Mouse (Mus musculus): Measurements from ENCODE around the gene Dapk1. TPM values are rescaled to one million over a fixed set of nuclear protein-coding genes. Genes with fewer than 3 reads are reported as not detected.

Dapk1 gene
- polyA plus RNA-seq, 1 experiment from 2014 or later: 14.8 TPM

DNA sequence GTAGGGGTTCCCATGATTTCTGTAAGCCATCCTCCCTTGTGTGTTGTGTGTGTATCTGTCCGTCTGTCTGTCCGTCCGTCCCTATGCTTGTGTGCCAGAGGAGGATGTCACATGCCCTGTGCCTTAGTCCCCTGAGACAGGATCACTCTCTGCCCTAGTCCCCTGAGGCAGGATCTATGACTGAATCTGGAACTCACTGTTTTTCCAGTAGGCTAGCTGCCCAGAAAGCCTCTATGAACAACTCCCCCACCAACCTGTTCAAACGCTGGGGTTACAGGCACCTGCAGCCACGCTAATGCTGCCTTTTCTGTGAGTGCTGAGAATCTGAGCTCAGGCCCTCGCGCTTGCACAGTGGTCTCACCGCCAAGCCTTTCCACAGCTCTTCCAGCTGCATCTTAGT, 83.1 kb downstream of the Dapk1 start:
- WGBS: 88% methylated on average over 8 of the region's 8 CpGs
- Histone ChIP-seq H3K27me3 (ENCODE audit: control insufficient read depth, insufficient read depth, low read length) (no peaks in the 10 kb centered on the region), H3K36me3 (ENCODE audit: control insufficient read depth, insufficient read depth, low read length) (no peaks in the 10 kb centered on the region), H3K27ac (replicated peaks; ENCODE audit: low read depth, low read length) (no peak overlapping the region), H3K4me2 (ENCODE audit: low read depth, severe bottlenecking) (no peak overlapping the region), H3K4me3 (ENCODE audit: low read depth, low read length) (no peak overlapping the region), H3K9me3 (ENCODE audit: control insufficient read depth, low read length) (no peaks in the 10 kb centered on the region), H3K9ac (ENCODE audit: low read length) (no peak overlapping the region), H3K4me1 (ENCODE audit: control insufficient read depth, insufficient read depth, low read length) (peaks cover 7% of the 10 kb centered on the region; the same call in 1 of the 2 replicates)
- no peak for ATAC-seq (ENCODE audit: insufficient number of reproducible peaks, low FRiP score, low TSS enrichment, low read depth)
- no peak for DNase-seq (ENCODE audit: low spot score)

DNA sequence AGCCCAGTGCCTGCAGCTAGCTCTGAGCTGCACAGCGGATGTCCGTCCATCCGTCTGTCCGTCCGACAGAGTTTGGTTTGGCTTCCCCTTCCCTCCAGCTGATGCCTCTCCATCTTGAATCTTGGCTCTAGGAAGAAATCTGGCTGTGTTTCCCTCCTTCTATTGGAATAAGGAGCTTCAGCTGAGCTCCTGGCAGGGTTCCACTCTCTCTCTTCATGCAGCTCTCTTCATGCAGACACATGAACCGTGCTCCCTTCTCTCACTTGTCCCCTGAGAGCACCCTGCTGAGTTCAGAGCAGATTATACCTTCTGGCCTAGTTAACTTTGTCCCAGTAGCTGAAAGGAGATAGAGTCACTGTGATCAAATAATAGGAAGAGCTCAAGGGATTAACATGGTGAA, 83.5 kb downstream of the Dapk1 start:
- no peak overlapping the region for H3K9ac ChIP-seq (ENCODE audit: low read length)
- DNase-seq (ENCODE audit: low spot score) (no peak), ATAC-seq (ENCODE audit: insufficient number of reproducible peaks, low FRiP score, low TSS enrichment, low read depth) (no peak)
- H3K4me2 ChIP-seq (ENCODE audit: low read depth, severe bottlenecking): no peak overlapping the region
- H3K27ac ChIP-seq (replicated peaks; ENCODE audit: low read depth, low read length): no peak overlapping the region
- peaks cover 7% of the 10 kb centered on the region; the same call in 1 of the 2 replicates for H3K4me1 ChIP-seq (ENCODE audit: control insufficient read depth, insufficient read depth, low read length)
- H3K27me3 ChIP-seq (ENCODE audit: control insufficient read depth, insufficient read depth, low read length): no peaks in the 10 kb centered on the region
- 88% methylated on average over 6 of the region's 6 CpGs for WGBS
- no peak overlapping the region for H3K4me3 ChIP-seq (ENCODE audit: low read depth, low read length)
- H3K9me3 ChIP-seq (ENCODE audit: control insufficient read depth, low read length): no peaks in the 10 kb centered on the region
- no peaks in the 10 kb centered on the region for H3K36me3 ChIP-seq (ENCODE audit: control insufficient read depth, insufficient read depth, low read length)

- DNase-seq (ENCODE audit: low spot score): no peak
- H3K9me3 ChIP-seq (ENCODE audit: control insufficient read depth, low read length): no peaks in the 10 kb centered on the region
- no peak for ATAC-seq (ENCODE audit: insufficient number of reproducible peaks, low FRiP score, low TSS enrichment, low read depth)
- WGBS: 33% methylated on average over 12 of the region's 12 CpGs
- peaks cover 7% of the 10 kb centered on the region; the same call in 1 of the 2 replicates for H3K4me1 ChIP-seq (ENCODE audit: control insufficient read depth, insufficient read depth, low read length)
- no peak overlapping the region for H3K27ac ChIP-seq (replicated peaks; ENCODE audit: low read depth, low read length)
- H3K4me3 ChIP-seq (ENCODE audit: low read depth, low read length): no peak overlapping the region
- no peaks in the 10 kb centered on the region for H3K36me3 ChIP-seq (ENCODE audit: control insufficient read depth, insufficient read depth, low read length)
- no peaks in the 10 kb centered on the region for H3K27me3 ChIP-seq (ENCODE audit: control insufficient read depth, insufficient read depth, low read length)
- H3K9ac ChIP-seq (ENCODE audit: low read length): no peak overlapping the region
- no peak overlapping the region for H3K4me2 ChIP-seq (ENCODE audit: low read depth, severe bottlenecking)
These were observed 84.4 kb downstream of the Dapk1 start for GRCm38 (mm10) chr13:60686024-60686663.

GRCm38 (mm10) chr13:60686967-60687366, 85.2 kb downstream of the Dapk1 start:
- no peak for ATAC-seq (ENCODE audit: insufficient number of reproducible peaks, low FRiP score, low TSS enrichment, low read depth)
- H3K27ac ChIP-seq (replicated peaks; ENCODE audit: low read depth, low read length): no peak overlapping the region

DNA sequence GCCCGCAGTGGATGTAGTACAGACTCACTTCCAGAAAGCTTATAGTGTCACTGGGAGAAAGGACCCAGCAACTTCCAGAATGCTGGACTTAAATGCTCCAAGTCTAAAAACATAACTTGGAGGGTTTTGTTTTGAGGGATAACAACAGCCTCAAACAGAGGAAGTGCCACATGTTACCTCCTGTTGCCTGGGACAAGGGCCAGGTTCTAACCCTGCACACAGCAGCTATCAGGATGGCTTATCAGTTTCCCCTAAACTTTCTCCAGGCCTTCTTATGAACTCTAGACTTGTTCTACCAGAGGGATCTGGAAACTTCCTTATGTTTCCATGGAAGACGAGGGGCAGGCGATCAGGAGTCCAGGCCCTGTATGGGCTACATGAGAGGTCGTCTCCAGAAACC, 85.7 kb downstream of the Dapk1 start:
- DNase-seq (ENCODE audit: low spot score) (no peak), ATAC-seq (ENCODE audit: insufficient number of reproducible peaks, low FRiP score, low TSS enrichment, low read depth) (no peak)
- Histone ChIP-seq H3K4me3 (ENCODE audit: low read depth, low read length) (no peak overlapping the region), H3K9me3 (ENCODE audit: control insufficient read depth, low read length) (no peaks in the 10 kb centered on the region), H3K27me3 (ENCODE audit: control insufficient read depth, insufficient read depth, low read length) (no peaks in the 10 kb centered on the region), H3K4me2 (ENCODE audit: low read depth, severe bottlenecking) (no peak overlapping the region), H3K27ac (replicated peaks; ENCODE audit: low read depth, low read length) (no peak overlapping the region), H3K9ac (ENCODE audit: low read length) (no peak overlapping the region), H3K4me1 (ENCODE audit: control insufficient read depth, insufficient read depth, low read length) (peaks cover 7% of the 10 kb centered on the region; the same call in 1 of the 2 replicates), H3K36me3 (ENCODE audit: control insufficient read depth, insufficient read depth, low read length) (no peaks in the 10 kb centered on the region)
- WGBS: 93% methylated on average over 4 of the region's 4 CpGs

More at GRCm38 (mm10) chr13:60686967-60687366, 85.2 kb downstream of the Dapk1 start:
- Histone ChIP-seq H3K36me3 (ENCODE audit: control insufficient read depth, insufficient read depth, low read length) (no peaks in the 10 kb centered on the region), H3K27me3 (ENCODE audit: control insufficient read depth, insufficient read depth, low read length) (no peaks in the 10 kb centered on the region), H3K9ac (ENCODE audit: low read length) (no peak overlapping the region), H3K4me3 (ENCODE audit: low read depth, low read length) (no peak overlapping the region), H3K9me3 (ENCODE audit: control insufficient read depth, low read length) (no peaks in the 10 kb centered on the region), H3K4me2 (ENCODE audit: low read depth, severe bottlenecking) (no peak overlapping the region), H3K4me1 (ENCODE audit: control insufficient read depth, insufficient read depth, low read length) (peaks cover 7% of the 10 kb centered on the region; the same call in 1 of the 2 replicates)
- DNase-seq (ENCODE audit: low spot score): no peak
- 87% methylated on average over 12 of the region's 12 CpGs for WGBS

GRCm38 (mm10) chr13:60687891-60688290, 86.1 kb downstream of the Dapk1 start:
- H3K4me1 ChIP-seq (ENCODE audit: control insufficient read depth, insufficient read depth, low read length): peaks cover 7% of the 10 kb centered on the region; the same call in 1 of the 2 replicates
- no peak overlapping the region for H3K4me2 ChIP-seq (ENCODE audit: low read depth, severe bottlenecking)
- DNase-seq (ENCODE audit: low spot score) (no peak), ATAC-seq (ENCODE audit: insufficient number of reproducible peaks, low FRiP score, low TSS enrichment, low read depth) (no peak)
- no peaks in the 10 kb centered on the region for H3K36me3 ChIP-seq (ENCODE audit: control insufficient read depth, insufficient read depth, low read length)
- H3K27me3 ChIP-seq (ENCODE audit: control insufficient read depth, insufficient read depth, low read length): no peaks in the 10 kb centered on the region
- WGBS: 74% methylated on average over 7 of the region's 7 CpGs
- H3K27ac ChIP-seq (replicated peaks; ENCODE audit: low read depth, low read length): no peak overlapping the region
- no peaks in the 10 kb centered on the region for H3K9me3 ChIP-seq (ENCODE audit: control insufficient read depth, low read length)
- no peak overlapping the region for H3K9ac ChIP-seq (ENCODE audit: low read length)
- no peak overlapping the region for H3K4me3 ChIP-seq (ENCODE audit: low read depth, low read length)

DNA sequence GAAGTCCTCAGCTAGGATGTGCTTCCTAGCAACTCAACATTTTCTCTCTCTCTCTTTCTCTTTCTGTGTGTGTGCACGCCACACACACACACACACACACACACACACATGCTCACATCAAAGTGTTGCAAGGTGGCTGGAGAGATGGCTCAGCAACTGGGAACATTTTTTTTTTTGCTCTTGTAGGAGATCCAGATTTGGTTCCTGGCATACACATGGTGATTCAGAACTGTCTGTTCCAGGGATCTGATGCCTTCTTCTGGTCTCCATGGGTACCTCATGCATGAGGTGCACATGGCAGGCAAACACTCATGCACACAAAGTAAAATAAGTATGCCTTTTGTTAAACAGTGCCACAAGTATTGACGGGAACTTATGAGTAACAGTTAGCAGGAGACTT, 89.2 kb downstream of the Dapk1 start:
- Histone ChIP-seq H3K4me1 (ENCODE audit: control insufficient read depth, insufficient read depth, low read length) (0 out of 2 replicates have a peak, but pooled peaks cover 4% of the 10 kb centered on the region), H3K9me3 (ENCODE audit: control insufficient read depth, low read length) (no peaks in the 10 kb centered on the region), H3K36me3 (ENCODE audit: control insufficient read depth, insufficient read depth, low read length) (no peaks in the 10 kb centered on the region), H3K27me3 (ENCODE audit: control insufficient read depth, insufficient read depth, low read length) (no peaks in the 10 kb centered on the region), H3K4me3 (ENCODE audit: low read depth, low read length) (no peak overlapping the region), H3K4me2 (ENCODE audit: low read depth, severe bottlenecking) (no peak overlapping the region), H3K27ac (replicated peaks; ENCODE audit: low read depth, low read length) (no peak overlapping the region), H3K9ac (ENCODE audit: low read length) (no peak overlapping the region)
- WGBS: 85% methylated on average over 2 of the region's 2 CpGs
- no peak for DNase-seq (ENCODE audit: low spot score)
- ATAC-seq (ENCODE audit: insufficient number of reproducible peaks, low FRiP score, low TSS enrichment, low read depth): no peak

DNA sequence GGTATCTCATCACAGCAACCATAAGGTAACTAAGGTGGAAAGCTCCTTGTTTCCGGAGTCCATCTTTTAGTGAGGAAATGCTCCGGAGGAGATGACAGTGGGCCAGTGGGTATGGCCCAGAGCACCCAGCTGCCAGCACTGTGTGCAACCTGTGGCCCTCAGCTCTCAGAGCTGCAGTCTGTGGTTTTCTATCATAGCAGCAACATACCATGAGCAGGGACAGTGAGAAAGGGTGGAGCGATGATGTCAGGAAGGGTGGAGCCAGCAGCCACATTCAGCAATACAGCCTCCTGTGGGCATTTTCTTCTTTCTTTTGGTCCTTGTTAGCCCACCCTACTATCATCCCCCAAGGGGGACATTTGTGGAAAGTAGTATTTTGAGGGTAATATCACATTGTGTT, 90.2 kb downstream of the Dapk1 start:
- H3K9ac ChIP-seq (ENCODE audit: low read length): no peak overlapping the region
- H3K36me3 ChIP-seq (ENCODE audit: control insufficient read depth, insufficient read depth, low read length): no peaks in the 10 kb centered on the region
- WGBS: 94% methylated on average over 3 of the region's 3 CpGs
- H3K4me1 ChIP-seq (ENCODE audit: control insufficient read depth, insufficient read depth, low read length): 0 out of 2 replicates have a peak, but pooled peaks cover 2% of the 10 kb centered on the region
- H3K9me3 ChIP-seq (ENCODE audit: control insufficient read depth, low read length): no peaks in the 10 kb centered on the region
- ATAC-seq (ENCODE audit: insufficient number of reproducible peaks, low FRiP score, low TSS enrichment, low read depth) (no peak), DNase-seq (ENCODE audit: low spot score) (no peak)
- no peak overlapping the region for H3K4me3 ChIP-seq (ENCODE audit: low read depth, low read length)
- no peak overlapping the region for H3K27ac ChIP-seq (replicated peaks; ENCODE audit: low read depth, low read length)
- H3K4me2 ChIP-seq (ENCODE audit: low read depth, severe bottlenecking): no peak overlapping the region
- no peaks in the 10 kb centered on the region for H3K27me3 ChIP-seq (ENCODE audit: control insufficient read depth, insufficient read depth, low read length)

Data from limb, embryonic 11.5 days (tissue).